Mouse (Mus musculus) heart, embryonic 16.5 days (tissue): ENCODE data around the gene Zswim4. TPM values are rescaled to one million over a fixed set of nuclear protein-coding genes. Genes with fewer than 3 reads are reported as not detected.
A peak's percentile ranks its signal among the peaks of the same experiment; 100 is the strongest.

ENCODE experiments used
- ATAC-seq: fragments of 200-750 bp; cut with Nextera tagmentation; replicated peaks from 2 replicates; pipeline ENCODE4 v1.8.0; 2017; ENCODE audit warnings: moderate number of reproducible peaks; ENCODE audit not compliant: insufficient read depth, low FRiP score; ENCODE audit errors: extremely low read depth
- H3K27ac ChIP-seq: fragments of 300-500 bp; sonication (generic); 2 replicates; pipeline ENCODE4 v1.5.1; 2014; ENCODE audit warnings: mild to moderate bottlenecking, low read length, control low read depth, moderate library complexity
- H3K27me3 ChIP-seq: fragments of 300-500 bp; sonication (generic); 2 replicates; pipeline ENCODE4 v1.6.1; 2014; ENCODE audit warnings: low read length, mixed read lengths; ENCODE audit not compliant: control insufficient read depth, insufficient read depth
- H3K36me3 ChIP-seq: fragments of 300-500 bp; sonication (generic); 2 replicates; pipeline ENCODE4 v1.6.1; 2014; ENCODE audit not compliant: control insufficient read depth, insufficient read depth
- H3K4me1 ChIP-seq: fragments of 300-500 bp; sonication (generic); 2 replicates; pipeline ENCODE4 v1.6.1; 2014; ENCODE audit warnings: low read length, mixed read lengths; ENCODE audit not compliant: control insufficient read depth, insufficient read depth
- H3K4me2 ChIP-seq: fragments of 300-500 bp; sonication (generic); 2 replicates; pipeline ENCODE4 v1.6.1; 2014; ENCODE audit warnings: low read depth, mild to moderate bottlenecking, control low read depth, low read length
- H3K4me3 ChIP-seq: fragments of 300-500 bp; sonication (generic); 2 replicates; pipeline ENCODE4 v1.5.1; 2014; ENCODE audit warnings: mild to moderate bottlenecking, control low read depth, low read length
- H3K9ac ChIP-seq: fragments of 300-500 bp; sonication (generic); 2 replicates; pipeline ENCODE4 v1.6.1; 2014; ENCODE audit warnings: low read length, control low read depth
- H3K9me3 ChIP-seq: fragments of 300-500 bp; sonication (generic); replicated peaks from 2 replicates; pipeline ENCODE4 v1.6.1; 2016; ENCODE audit warnings: low read length; ENCODE audit not compliant: control insufficient read depth
- WGBS: fragments of 180-500 bp; shearing (Covaris S2); extraction: QIAGEN DNeasy Blood & Tissue Kit; methylation state at CpG from one replicate; pipeline ENCODE4 v1.1.7; 2014; 5-methylcytosine and 5-hydroxymethylcytosine counted together
- polyA plus RNA-seq: library from polyadenylated mRNA; unstranded; fragments of >200 nt; fragmentation: Nextera tagmentation; extraction: Ambion mirVana; gene quantifications from 2 replicates; pipeline ENCODE4 v1.2.1, GENCODE M21; 2015

The Zswim4 gene
- polyA plus RNA-seq, 1 experiment from 2014 or later: 8.4 TPM

DNA sequence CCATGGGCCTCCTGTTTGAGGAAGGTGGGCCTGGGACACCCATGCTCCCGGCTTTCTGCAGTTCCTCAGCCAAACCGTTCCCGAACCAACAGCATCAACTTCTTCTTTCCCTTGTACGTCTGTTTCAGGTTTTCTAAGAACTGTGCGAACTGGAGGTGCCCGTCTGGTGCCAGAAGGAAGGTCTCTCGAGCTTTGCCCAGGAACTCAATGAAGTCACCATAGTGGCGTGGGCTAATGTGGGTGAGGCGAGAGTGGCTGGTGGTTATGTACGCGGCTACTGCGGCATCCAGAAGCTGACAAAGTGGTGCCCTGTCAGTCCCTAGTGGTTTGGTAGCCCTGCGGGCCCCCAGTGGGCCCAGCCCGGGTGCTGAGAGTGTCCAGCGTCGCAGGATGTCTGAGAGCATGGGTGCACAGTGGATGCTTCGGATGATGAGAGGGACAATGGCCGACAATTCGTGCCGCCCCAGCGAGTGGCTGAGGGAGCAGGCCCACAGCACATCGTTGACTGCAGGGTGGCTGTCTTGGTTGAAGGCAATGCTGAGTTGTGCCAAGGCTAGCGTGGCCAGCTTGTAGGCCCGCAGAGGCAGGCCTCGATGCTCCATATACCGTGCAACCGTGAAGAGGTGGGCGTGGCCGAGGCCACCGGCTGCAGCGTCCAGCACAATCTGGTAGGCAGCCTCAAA is 24.8 kb downstream of the Zswim4 start:
- Histone ChIP-seq H3K4me1 (peaks cover 30% of the 10 kb centered on the region), H3K36me3 (peaks cover 43% of the 10 kb centered on the region), H3K9me3 (no peaks in the 10 kb centered on the region), H3K27me3 (no peaks in the 10 kb centered on the region), H3K4me2 (no peak overlapping the region), H3K4me3 (no peak overlapping the region), H3K27ac (no peak overlapping the region), H3K9ac (no peak overlapping the region)
- no peak for ATAC-seq
- 91% methylated on average over 31 of the region's 31 CpGs for WGBS

- H3K4me1 ChIP-seq: peaks cover 30% of the 10 kb centered on the region
- ATAC-seq: no peak
- H3K9ac ChIP-seq: peak overlapping the region; percentile 33; the same call in 1 of the 2 replicates
- H3K4me3 ChIP-seq: no peak overlapping the region
- WGBS: 70% methylated on average over 3 of the region's 3 CpGs
- no peaks in the 10 kb centered on the region for H3K9me3 ChIP-seq
- no peak overlapping the region for H3K4me2 ChIP-seq
- H3K27me3 ChIP-seq: no peaks in the 10 kb centered on the region
- H3K36me3 ChIP-seq: peaks cover 40% of the 10 kb centered on the region
- peak overlapping the region; percentile 33 for H3K27ac ChIP-seq
Measured at GRCm38 (mm10) chr8:84211202-84211601, 25.7 kb downstream of the Zswim4 start.

- WGBS: 58% methylated on average over 34 of the region's 34 CpGs
- peaks cover 39% of the 10 kb centered on the region for H3K36me3 ChIP-seq
- no peaks in the 10 kb centered on the region for H3K9me3 ChIP-seq
- ATAC-seq: peak; percentile 28; the same call in 1 of the 2 replicates
- peak overlapping the region; percentile 24; the same call in 1 of the 2 replicates for H3K27ac ChIP-seq
- peaks cover 30% of the 10 kb centered on the region for H3K4me1 ChIP-seq
- H3K9ac ChIP-seq: no peak overlapping the region
- H3K4me3 ChIP-seq: no peak overlapping the region
- H3K4me2 ChIP-seq: no peak overlapping the region
- H3K27me3 ChIP-seq: no peaks in the 10 kb centered on the region
Measured at GRCm38 (mm10) chr8:84210167-84210791, 26.6 kb downstream of the Zswim4 start.

DNA sequence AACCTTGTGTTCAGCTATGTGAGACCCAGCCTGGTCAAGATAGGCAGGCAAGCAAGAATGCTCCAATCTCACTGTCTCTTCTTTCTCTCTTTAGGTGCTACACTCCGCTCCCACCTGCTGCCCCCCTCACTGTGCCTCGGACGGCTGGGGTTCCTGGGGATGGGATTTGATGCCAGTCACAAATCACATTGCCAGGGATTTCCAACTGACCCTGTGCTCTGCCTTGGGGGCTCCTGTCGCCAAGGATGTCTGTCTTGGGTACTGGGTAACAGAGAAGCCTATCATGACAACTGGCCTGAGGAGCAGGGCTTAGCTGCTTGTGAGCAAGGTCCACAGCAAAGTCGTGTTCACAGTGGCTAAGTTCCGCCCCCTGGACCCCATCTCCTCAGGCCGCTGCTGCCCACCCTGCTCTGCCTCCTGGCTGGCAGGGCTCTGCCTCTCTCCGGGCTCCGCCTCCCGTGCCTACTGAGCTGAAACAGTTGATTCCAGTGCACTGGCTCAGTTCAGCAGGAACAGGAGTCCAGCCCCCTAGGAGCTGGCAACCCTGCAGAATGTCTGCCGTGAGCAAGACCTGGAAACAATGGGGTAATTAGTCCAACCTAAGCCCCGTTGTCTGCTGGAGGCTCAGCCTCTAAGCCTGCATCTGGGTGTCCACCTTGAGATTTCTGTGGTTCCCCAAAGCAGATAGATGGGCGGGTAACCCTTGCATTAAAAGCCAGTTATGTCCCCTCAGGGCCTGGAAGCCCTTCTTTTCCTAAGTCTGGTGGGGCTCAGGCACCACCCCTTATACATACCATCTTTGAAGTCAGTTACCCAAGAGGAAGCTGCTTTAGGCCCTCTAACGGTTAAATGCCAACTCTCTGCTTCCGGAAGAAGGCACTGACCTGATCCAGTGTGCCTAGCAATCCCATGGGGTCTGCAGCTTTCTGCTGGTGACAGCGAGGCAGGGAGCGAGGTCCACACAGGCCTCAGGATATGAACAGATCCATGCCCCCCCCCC is 28.2 kb downstream of the Zswim4 start:
- peaks cover 37% of the 10 kb centered on the region for H3K36me3 ChIP-seq
- H3K4me1 ChIP-seq: peaks cover 36% of the 10 kb centered on the region
- peak overlapping the region; percentile 43; the same call in 1 of the 2 replicates for H3K9ac ChIP-seq
- H3K4me2 ChIP-seq: no peak overlapping the region; the same call in 1 of the 2 replicates
- no peaks in the 10 kb centered on the region for H3K27me3 ChIP-seq
- peak overlapping the region; percentile 85 for H3K27ac ChIP-seq
- H3K4me3 ChIP-seq: no peak overlapping the region
- ATAC-seq: no peak
- H3K9me3 ChIP-seq: no peaks in the 10 kb centered on the region
- WGBS: 64% methylated on average over 17 of the region's 17 CpGs

DNA sequence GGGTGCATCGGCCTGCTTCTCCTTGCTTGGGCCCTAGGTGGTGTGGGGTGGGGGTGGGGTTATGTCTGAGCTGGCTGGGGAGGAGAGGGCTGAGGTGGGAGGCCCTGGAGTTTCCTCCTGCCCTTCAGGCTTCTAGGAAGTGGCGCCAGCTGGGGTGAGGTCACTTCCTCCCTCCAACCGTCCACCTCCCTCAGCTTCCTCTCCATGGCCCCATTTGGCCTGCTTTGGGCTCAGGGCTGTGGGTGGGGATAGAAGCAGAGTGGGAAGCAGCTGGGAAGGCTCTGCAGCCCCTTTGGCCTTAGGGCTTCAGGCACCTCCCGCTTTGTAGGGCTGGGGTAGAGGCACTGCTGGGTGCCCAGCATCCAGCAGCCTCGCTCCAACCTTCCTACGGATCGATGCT is 29.0 kb downstream of the Zswim4 start:
- Histone ChIP-seq H3K9me3 (no peaks in the 10 kb centered on the region), H3K4me2 (peak overlapping the region; percentile 27), H3K9ac (peak overlapping the region; percentile 42), H3K36me3 (peaks cover 35% of the 10 kb centered on the region), H3K27ac (peak overlapping the region; percentile 85), H3K4me1 (peaks cover 41% of the 10 kb centered on the region), H3K27me3 (no peaks in the 10 kb centered on the region), H3K4me3 (no peak overlapping the region)
- WGBS: 47% methylated on average over 7 of the region's 7 CpGs
- peak; percentile 8; the same call in 1 of the 2 replicates for ATAC-seq

- Histone ChIP-seq H3K4me2 (no peak overlapping the region), H3K9me3 (no peaks in the 10 kb centered on the region), H3K4me1 (peaks cover 52% of the 10 kb centered on the region), H3K9ac (no peak overlapping the region), H3K27me3 (no peaks in the 10 kb centered on the region), H3K4me3 (no peak overlapping the region), H3K36me3 (peaks cover 28% of the 10 kb centered on the region), H3K27ac (no peak overlapping the region)
- 96% methylated on average over 3 of the region's 3 CpGs for WGBS
- no peak for ATAC-seq
Measured at GRCm38 (mm10) chr8:84206666-84207065, 30.2 kb downstream of the Zswim4 start.

DNA sequence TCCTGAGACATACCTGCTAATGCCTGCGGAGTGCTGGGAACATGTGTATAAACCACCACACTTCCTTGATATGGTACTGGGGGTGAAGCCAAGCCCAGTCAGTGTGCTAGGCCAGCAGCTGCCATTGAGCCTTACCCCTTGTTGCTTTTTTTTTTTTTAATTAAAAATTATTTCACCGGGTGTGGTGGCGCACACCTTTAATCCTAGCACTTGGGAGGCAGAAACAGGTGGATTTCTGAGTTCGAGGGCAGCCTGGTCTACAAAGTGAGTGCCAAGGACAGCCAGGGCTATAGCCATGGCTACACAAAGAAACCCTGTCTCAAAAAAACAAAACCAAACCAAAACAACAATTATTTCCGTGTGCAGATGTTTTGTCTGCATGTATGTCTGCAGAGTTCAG is 31.8 kb downstream of the Zswim4 start:
- Histone ChIP-seq H3K27me3 (no peaks in the 10 kb centered on the region), H3K4me1 (peaks cover 46% of the 10 kb centered on the region), H3K27ac (no peak overlapping the region), H3K4me2 (no peak overlapping the region), H3K9me3 (no peaks in the 10 kb centered on the region), H3K9ac (no peak overlapping the region), H3K4me3 (no peak overlapping the region), H3K36me3 (peaks cover 23% of the 10 kb centered on the region)
- 90% methylated on average over 5 of the region's 5 CpGs for WGBS
- no peak for ATAC-seq

- Histone ChIP-seq H3K4me3 (peak overlapping the region; percentile 71), H3K4me2 (peak overlapping the region; percentile 96), H3K27me3 (no peaks in the 10 kb centered on the region), H3K27ac (peak overlapping the region; percentile 99), H3K4me1 (peaks cover 49% of the 10 kb centered on the region), H3K9ac (peak overlapping the region; percentile 97), H3K36me3 (peaks cover 18% of the 10 kb centered on the region), H3K9me3 (no peaks in the 10 kb centered on the region)
- peak; percentile 41 for ATAC-seq
- 39% methylated on average over 13 of the region's 13 CpGs for WGBS
Measured at GRCm38 (mm10) chr8:84203975-84204772, 32.7 kb downstream of the Zswim4 start.
